Mouse (Mus musculus) C2C12 (cell line): ENCODE results near the gene Lgals12.

Experiments used
- CEBPB ChIP-seq: IDR thresholded peaks from one replicate; pipeline ENCODE4 v1.6.1; 2011; ENCODE audit warnings: low read depth, mild to moderate bottlenecking, control low read depth, moderate library complexity
- CTCF ChIP-seq: IDR thresholded peaks from one replicate; pipeline ENCODE4 v1.5.1; 2011; ENCODE audit not compliant: control insufficient read depth, insufficient read depth, insufficient read length
- FOSL1 ChIP-seq: IDR thresholded peaks from one replicate; pipeline ENCODE4 v1.8.0; 2011; ENCODE audit warnings: mild to moderate bottlenecking, low read length; ENCODE audit not compliant: poor library complexity, insufficient read depth, severe bottlenecking
- MAX ChIP-seq: IDR thresholded peaks from one replicate; pipeline ENCODE4 v1.6.1; 2011; ENCODE audit warnings: mild to moderate bottlenecking, control low read depth
- MYOD1 ChIP-seq: IDR thresholded peaks from one replicate; pipeline ENCODE4 v1.6.1; 2011; ENCODE audit warnings: low read depth; ENCODE audit not compliant: control insufficient read depth, insufficient read length
- MYOG ChIP-seq: IDR thresholded peaks from one replicate; pipeline ENCODE4 v1.6.1; 2011; ENCODE audit not compliant: control insufficient read depth, insufficient read length; ENCODE audit errors: extremely low read depth
- USF1 ChIP-seq: IDR thresholded peaks from one replicate; pipeline ENCODE4 v1.6.1; 2011; ENCODE audit warnings: low read depth, mild to moderate bottlenecking, control low read depth, moderate library complexity

- TF ChIP-seq CTCF: no peak
- no peak for TF ChIP-seq MYOD1
- no peak for TF ChIP-seq USF1
- no peak for TF ChIP-seq MAX
- TF ChIP-seq MYOG: no peak
- no peak for TF ChIP-seq CEBPB
- TF ChIP-seq FOSL1: no peak
These were observed 23.9 kb downstream of the Lgals12 start for GRCm38 (mm10) chr19:7583101-7583500.
